Mouse (Mus musculus) lung, embryonic 14.5 days (tissue): ENCODE results near the gene Mrgprg. TPM values are rescaled to one million over a fixed set of nuclear protein-coding genes. Genes with fewer than 3 reads are reported as not detected.

Source experiments
- ATAC-seq: fragments of 200-750 bp; cut with Nextera tagmentation; 2 replicates; pipeline ENCODE4 v1.8.0; 2017; ENCODE audit warnings: mild to moderate bottlenecking, moderate TSS enrichment, moderate library complexity; ENCODE audit not compliant: insufficient read depth
- DNase-seq: peaks from one replicate; pipeline ENCODE4 v3.0.0-alpha.2; 2015
- H3K27ac ChIP-seq: fragments of 300-500 bp; sonication (generic); 2 replicates; pipeline ENCODE4 v1.5.1; 2014; ENCODE audit warnings: low read depth, mild to moderate bottlenecking, moderate library complexity
- H3K27me3 ChIP-seq: fragments of 300-500 bp; sonication (generic); 2 replicates; pipeline ENCODE4 v1.6.1; 2014; ENCODE audit warnings: low read length, control low read depth; ENCODE audit not compliant: insufficient read depth
- H3K36me3 ChIP-seq: fragments of 300-500 bp; sonication (generic); 2 replicates; pipeline ENCODE4 v1.6.1; 2014; ENCODE audit warnings: control low read depth; ENCODE audit not compliant: insufficient read depth
- H3K4me1 ChIP-seq: fragments of 300-500 bp; sonication (generic); 2 replicates; pipeline ENCODE4 v1.6.1; 2014; ENCODE audit warnings: antibody characterized with exemption, control low read depth; ENCODE audit not compliant: insufficient read depth
- H3K4me2 ChIP-seq: fragments of 300-500 bp; sonication (generic); 2 replicates; pipeline ENCODE4 v1.6.1; 2014; ENCODE audit warnings: mild to moderate bottlenecking
- H3K4me3 ChIP-seq: fragments of 300-500 bp; sonication (generic); 2 replicates; pipeline ENCODE4 v1.5.1; 2014; ENCODE audit warnings: low read depth, low read length
- H3K9ac ChIP-seq: fragments of 300-500 bp; sonication (generic); 2 replicates; pipeline ENCODE4 v1.6.1; 2014
- H3K9me3 ChIP-seq: fragments of 300-500 bp; sonication (generic); 2 replicates; pipeline ENCODE4 v1.6.1; 2016; ENCODE audit warnings: low read depth, low read length, control low read depth
- CTCF ChIP-seq: IDR thresholded peaks from 2 replicates; pipeline ENCODE4 v1.5.1; 2016; ENCODE audit warnings: antibody characterized with exemption, low read depth
- WGBS: fragments of 180-500 bp; shearing (Covaris S2); extraction: QIAGEN DNeasy Blood & Tissue Kit; methylation state at CpG from one replicate; pipeline ENCODE4 v1.1.7; 2014; 5-methylcytosine and 5-hydroxymethylcytosine counted together
- polyA plus RNA-seq: library from polyadenylated mRNA; unstranded; fragments of >200 nt; fragmentation: Nextera tagmentation; extraction: Ambion mirVana; gene quantifications from 2 replicates; pipeline ENCODE4 v1.2.1, GENCODE M21; 2014

Mrgprg gene
- polyA plus RNA-seq, 1 experiment from 2014 or later, result not detected

GRCm38 (mm10) chr7:143740653-143741052, 26.1 kb downstream of the Mrgprg start:
- no peaks in the 10 kb centered on the region for H3K27me3 ChIP-seq
- H3K9me3 ChIP-seq, result no peaks in the 10 kb centered on the region
- no peak for TF ChIP-seq CTCF
- DNase-seq (no peak), ATAC-seq (peak; percentile 9; the same call in 1 of the 2 replicates)
- 13% methylated on average over 2 of the region's 2 CpGs for WGBS
- peak overlapping the region; percentile 87; the same call in 1 of the 2 replicates for H3K27ac ChIP-seq
- peak overlapping the region; percentile 90 for H3K9ac ChIP-seq
- H3K4me2 ChIP-seq, result peak overlapping the region; percentile 92
- H3K36me3 ChIP-seq, result no peaks in the 10 kb centered on the region
- peaks cover 21% of the 10 kb centered on the region for H3K4me1 ChIP-seq
- H3K4me3 ChIP-seq, result peak overlapping the region; percentile 76

- Histone ChIP-seq H3K27me3 (no peaks in the 10 kb centered on the region), H3K27ac (peak overlapping the region; percentile 87), H3K9me3 (no peaks in the 10 kb centered on the region), H3K9ac (peak overlapping the region; percentile 90), H3K4me1 (peaks cover 21% of the 10 kb centered on the region), H3K4me3 (peak overlapping the region; percentile 76), H3K4me2 (peak overlapping the region; percentile 92), H3K36me3 (no peaks in the 10 kb centered on the region)
- peak; percentile 93 for DNase-seq
- no peak for TF ChIP-seq CTCF
- WGBS, result 2% methylated on average over 38 of the region's 38 CpGs
- ATAC-seq, result peak; percentile 95
Measured at GRCm38 (mm10) chr7:143739511-143740461, 27.0 kb downstream of the Mrgprg start.

DNA sequence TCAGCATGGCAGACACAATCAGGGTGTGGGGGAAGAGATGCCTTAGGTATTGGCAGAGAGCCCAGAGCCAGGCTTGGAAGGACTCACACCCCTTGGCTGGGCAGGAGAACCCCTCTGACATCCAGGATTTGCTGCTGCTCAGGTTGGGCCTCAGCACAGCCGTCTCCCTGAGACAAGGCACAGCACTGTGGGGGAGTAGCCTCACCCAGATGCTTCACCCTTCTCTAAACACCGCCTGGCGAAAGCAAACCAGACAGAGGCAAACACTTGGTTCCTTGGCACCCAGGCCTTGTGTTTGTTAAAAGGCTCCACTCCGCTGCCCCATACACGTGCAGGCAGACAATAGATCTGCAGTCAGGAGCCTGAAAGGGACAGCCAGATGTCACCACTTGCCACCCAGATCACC, 28.2 kb downstream of the Mrgprg start:
- Histone ChIP-seq H3K27me3 (no peaks in the 10 kb centered on the region), H3K27ac (peak overlapping the region; percentile 87), H3K4me3 (peak overlapping the region; percentile 76), H3K4me1 (peaks cover 21% of the 10 kb centered on the region), H3K9me3 (no peaks in the 10 kb centered on the region), H3K4me2 (peak overlapping the region; percentile 92), H3K36me3 (peaks cover 5% of the 10 kb centered on the region; the same call in 1 of the 2 replicates), H3K9ac (peak overlapping the region; percentile 90)
- ATAC-seq (peak; percentile 35; the same call in 1 of the 2 replicates), DNase-seq (peak; percentile 71)
- no peak for TF ChIP-seq CTCF
- WGBS, result 17% methylated on average over 5 of the region's 5 CpGs

DNA sequence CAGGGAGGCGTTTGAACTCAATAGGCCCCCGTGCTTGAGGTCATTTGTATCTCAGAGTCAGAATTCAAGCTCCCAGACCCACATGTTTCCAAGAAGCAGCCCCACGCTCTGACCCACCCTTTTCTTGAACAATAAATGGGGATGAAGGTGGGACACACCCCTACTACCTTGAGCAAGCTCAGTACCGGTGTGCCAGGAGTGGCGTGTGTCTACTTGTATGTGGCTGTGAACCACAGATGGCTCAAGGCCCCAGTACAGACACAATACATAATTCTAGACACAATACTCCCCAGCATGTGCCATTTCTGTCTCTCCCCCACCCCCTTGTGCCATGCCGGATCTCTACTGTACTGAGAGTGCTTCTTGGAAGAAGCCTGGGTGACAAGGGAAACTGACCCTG, 28.6 kb downstream of the Mrgprg start:
- Histone ChIP-seq H3K4me2 (peak overlapping the region; percentile 92), H3K27ac (peak overlapping the region; percentile 87; the same call in 1 of the 2 replicates), H3K27me3 (no peaks in the 10 kb centered on the region), H3K9ac (peak overlapping the region; percentile 90; the same call in 1 of the 2 replicates), H3K4me1 (peaks cover 21% of the 10 kb centered on the region), H3K9me3 (no peaks in the 10 kb centered on the region), H3K4me3 (peak overlapping the region; percentile 76), H3K36me3 (peaks cover 5% of the 10 kb centered on the region; the same call in 1 of the 2 replicates)
- DNase-seq (no peak), ATAC-seq (peak; percentile 9; the same call in 1 of the 2 replicates)
- WGBS, result 56% methylated on average over 6 of the region's 6 CpGs
- TF ChIP-seq CTCF, result no peak

DNA sequence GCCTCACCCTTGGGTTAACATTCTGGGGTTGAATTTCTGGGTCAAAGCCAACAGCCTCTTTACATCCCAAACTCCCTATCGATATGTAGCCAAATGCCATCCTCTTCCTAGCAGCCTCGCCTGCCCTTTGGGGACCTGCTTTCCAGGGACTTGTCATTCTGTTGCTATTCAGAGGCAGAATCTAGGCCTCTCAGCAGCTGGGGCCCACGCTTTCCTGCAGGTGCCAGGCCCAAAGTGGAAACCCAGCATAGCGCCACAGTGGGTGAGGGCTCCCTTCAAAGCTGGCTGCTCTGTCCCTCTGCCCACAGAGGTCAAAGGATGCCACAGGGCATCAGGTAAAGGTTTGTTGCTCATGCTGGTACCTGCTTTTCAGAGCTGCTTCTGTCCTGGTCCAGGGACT, 33.0 kb downstream of the Mrgprg start:
- Histone ChIP-seq H3K4me3 (no peak overlapping the region), H3K4me1 (peaks cover 8% of the 10 kb centered on the region), H3K9me3 (no peaks in the 10 kb centered on the region), H3K27ac (no peak overlapping the region), H3K9ac (no peak overlapping the region), H3K36me3 (peaks cover 11% of the 10 kb centered on the region; the same call in 1 of the 2 replicates), H3K27me3 (no peaks in the 10 kb centered on the region), H3K4me2 (no peak overlapping the region)
- no peak for TF ChIP-seq CTCF
- ATAC-seq (no peak), DNase-seq (no peak)
- WGBS, result 82% methylated on average over 4 of the region's 4 CpGs

DNA sequence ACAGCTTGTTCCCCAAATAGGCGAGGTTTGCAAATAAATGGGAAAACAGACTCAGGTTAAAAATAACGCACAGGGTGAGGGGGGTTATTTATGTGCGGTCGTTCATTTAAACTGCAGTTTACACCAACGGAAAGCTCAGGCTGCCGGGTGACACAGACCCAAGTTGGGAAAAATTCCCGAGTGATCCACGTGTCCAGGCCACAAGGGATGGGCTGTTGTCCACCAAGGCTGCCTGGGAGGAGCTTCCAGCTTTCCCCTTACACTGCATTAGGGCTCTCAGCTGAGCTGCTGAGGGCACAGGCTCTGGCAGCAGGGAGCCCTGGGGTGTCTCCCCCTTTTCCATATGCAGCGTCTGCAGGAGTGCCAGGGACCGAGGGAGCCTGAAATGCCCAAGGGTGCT, 36.9 kb downstream of the Mrgprg start:
- Histone ChIP-seq H3K36me3 (peaks cover 11% of the 10 kb centered on the region; the same call in 1 of the 2 replicates), H3K27ac (no peak overlapping the region), H3K4me1 (no peaks in the 10 kb centered on the region), H3K9me3 (no peaks in the 10 kb centered on the region), H3K4me2 (no peak overlapping the region), H3K27me3 (no peaks in the 10 kb centered on the region), H3K4me3 (no peak overlapping the region), H3K9ac (no peak overlapping the region)
- 75% methylated on average over 10 of the region's 10 CpGs for WGBS
- TF ChIP-seq CTCF, result no peak
- DNase-seq (no peak), ATAC-seq (no peak)

- Histone ChIP-seq H3K4me2 (no peak overlapping the region), H3K27me3 (no peaks in the 10 kb centered on the region), H3K4me3 (no peak overlapping the region), H3K9ac (no peak overlapping the region), H3K27ac (no peak overlapping the region), H3K9me3 (no peaks in the 10 kb centered on the region), H3K4me1 (no peaks in the 10 kb centered on the region), H3K36me3 (no peaks in the 10 kb centered on the region)
- TF ChIP-seq CTCF, result no peak
- no peak for DNase-seq
- WGBS, result 77% methylated on average over 4 of the region's 4 CpGs
- no peak for ATAC-seq
Measured at GRCm38 (mm10) chr7:143726396-143726795, 40.4 kb downstream of the Mrgprg start.
